Mouse (Mus musculus) liver (tissue): ENCODE measurements at regions not wholly inside any gene's neighbourhood (a gene's known extent, or its start where the extent isn't known, plus 50 kb on each side); places are given as distances from the start of the nearest gene placed in this dataset.

Experiments
- DNase-seq: peaks from one replicate; pipeline ENCODE4 v3.0.0-alpha.2; 2020; ENCODE audit warnings: mixed read lengths

- no peak for DNase-seq
These were observed 104.6 kb downstream of the Ube2e3 start for GRCm38 (mm10) chr2:78972288-78973117.

DNA sequence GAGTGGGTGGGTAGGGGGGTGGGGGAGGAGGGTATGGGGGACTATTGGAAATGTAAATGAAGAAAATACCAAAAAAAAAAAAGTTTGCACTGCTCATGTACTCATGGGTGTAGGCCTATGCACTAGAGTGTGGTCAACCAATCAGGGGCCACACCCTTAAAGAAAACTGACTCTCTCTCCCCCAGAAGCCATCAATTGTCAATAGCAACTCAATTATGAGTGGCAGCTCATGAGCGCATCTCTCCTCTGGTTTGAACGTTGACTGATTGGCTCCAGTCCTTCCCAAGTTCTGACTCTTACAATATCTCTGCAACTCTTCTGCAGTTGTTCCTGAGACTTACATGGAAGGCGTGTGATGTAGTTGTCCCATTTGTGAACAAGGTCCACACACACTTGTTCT, 105.9 kb downstream of the Ube2e3 start:
- DNase-seq: no peak

GRCm38 (mm10) chr2:78974683-78975392, 106.9 kb downstream of the Ube2e3 start:
- DNase-seq: no peak

- DNase-seq: no peak
These were observed 107.5 kb downstream of the Ube2e3 start for GRCm38 (mm10) chr2:78975393-78975774.

GRCm38 (mm10) chr2:78976084-78976483, 108.2 kb downstream of the Ube2e3 start:
- DNase-seq: no peak

DNA sequence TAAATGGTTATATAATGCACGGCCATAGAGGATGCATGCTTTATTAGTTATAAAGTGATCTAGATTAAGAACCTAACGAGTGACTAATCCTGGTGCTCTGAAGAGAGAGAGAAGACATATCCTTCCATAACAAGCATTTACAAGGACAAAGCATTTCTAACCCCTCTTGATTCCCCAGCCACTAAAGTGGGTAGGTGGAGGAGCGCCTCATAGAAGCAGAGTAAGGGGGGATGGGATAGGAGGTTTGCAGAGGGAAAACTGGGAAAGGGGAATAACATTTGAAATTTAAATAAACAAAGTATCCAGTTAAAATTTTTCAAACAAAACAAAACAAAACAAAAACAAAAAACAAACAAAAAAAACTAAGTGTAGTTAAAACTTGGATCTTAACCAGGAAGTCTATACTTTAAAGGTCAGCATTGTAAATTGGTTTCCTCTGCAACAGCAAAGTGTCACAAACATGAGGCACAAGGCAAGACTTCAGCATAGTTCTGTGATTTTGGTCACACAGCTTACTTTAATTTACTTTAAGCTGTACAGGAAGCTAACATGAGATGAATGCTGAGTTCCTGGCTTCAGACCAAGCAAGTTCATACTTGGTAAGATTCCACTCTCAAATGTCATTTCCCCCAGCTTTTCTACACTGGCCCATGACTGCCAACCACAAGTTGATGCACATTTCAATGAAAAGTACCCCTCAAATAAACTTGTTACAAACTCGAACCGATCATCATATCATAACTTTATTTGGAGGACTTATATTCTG, 109.9 kb downstream of the Ube2e3 start:
- no peak for DNase-seq

GRCm38 (mm10) chr2:78980019-78980418, 112.1 kb downstream of the Ube2e3 start:
- no peak for DNase-seq

- DNase-seq: no peak
These were observed 112.8 kb downstream of the Ube2e3 start for GRCm38 (mm10) chr2:78980661-78981229.

DNA sequence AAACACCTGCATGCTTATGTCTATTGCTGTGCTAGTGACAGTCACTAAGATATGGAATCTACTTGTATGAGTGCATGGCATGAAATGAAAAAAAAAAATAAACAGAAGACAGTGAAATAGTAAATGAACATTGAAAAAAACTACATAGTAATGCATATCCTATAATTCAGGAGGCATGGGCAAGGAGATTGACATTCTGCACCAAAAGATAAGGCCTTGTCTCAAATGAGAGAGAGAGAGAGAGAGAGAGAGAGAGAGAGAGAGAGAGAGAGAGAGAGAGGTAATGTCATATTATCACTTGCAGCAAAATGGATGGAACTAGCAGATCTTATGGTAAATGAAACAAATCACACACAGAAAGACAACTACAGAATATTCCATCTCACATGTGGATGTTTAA, 115.4 kb downstream of the Ube2e3 start:
- DNase-seq: no peak

GRCm38 (mm10) chr2:78983944-78984498, 116.1 kb downstream of the Ube2e3 start:
- no peak for DNase-seq

- no peak for DNase-seq
These were observed 119.1 kb downstream of the Ube2e3 start for GRCm38 (mm10) chr2:78986984-78987383.

DNA sequence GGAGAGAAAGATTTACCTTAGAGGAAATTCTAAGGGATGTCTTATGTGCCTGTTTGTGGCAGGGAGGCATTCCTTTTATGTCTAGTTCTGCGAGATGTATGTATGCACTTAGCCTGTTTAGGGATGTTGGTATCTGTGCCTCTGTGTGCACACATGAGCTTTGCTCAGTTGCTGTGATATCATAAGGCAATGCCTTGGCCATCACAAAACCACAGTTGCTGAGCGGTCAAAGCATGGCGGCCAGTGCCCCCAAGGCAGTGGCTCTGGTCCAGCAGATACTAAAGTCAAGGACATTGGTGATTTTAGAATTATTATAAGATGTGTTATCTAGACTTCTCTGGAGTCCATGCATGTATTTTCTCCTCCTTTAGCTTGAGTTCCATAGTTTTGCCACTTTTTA, 119.5 kb downstream of the Ube2e3 start:
- DNase-seq: no peak

DNA sequence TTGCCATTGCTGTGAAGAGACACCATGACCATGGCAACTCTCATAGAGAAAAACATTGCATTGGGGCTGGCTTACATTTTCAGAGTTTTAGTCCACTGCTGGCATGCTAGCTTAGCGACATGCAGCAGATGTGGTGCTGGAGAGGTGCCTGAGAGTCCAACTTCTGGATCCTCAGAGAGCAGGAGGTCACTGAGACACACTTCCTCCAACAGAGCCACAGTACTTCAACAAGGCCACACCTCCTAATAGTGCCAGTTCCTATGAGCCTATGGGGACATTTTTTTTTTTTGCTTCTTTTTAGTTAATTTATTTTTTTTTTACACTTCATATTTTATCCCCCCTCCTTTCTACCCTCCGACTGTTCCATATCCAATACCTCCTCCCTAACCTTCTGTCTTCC, 120.3 kb downstream of the Ube2e3 start:
- no peak for DNase-seq

DNA sequence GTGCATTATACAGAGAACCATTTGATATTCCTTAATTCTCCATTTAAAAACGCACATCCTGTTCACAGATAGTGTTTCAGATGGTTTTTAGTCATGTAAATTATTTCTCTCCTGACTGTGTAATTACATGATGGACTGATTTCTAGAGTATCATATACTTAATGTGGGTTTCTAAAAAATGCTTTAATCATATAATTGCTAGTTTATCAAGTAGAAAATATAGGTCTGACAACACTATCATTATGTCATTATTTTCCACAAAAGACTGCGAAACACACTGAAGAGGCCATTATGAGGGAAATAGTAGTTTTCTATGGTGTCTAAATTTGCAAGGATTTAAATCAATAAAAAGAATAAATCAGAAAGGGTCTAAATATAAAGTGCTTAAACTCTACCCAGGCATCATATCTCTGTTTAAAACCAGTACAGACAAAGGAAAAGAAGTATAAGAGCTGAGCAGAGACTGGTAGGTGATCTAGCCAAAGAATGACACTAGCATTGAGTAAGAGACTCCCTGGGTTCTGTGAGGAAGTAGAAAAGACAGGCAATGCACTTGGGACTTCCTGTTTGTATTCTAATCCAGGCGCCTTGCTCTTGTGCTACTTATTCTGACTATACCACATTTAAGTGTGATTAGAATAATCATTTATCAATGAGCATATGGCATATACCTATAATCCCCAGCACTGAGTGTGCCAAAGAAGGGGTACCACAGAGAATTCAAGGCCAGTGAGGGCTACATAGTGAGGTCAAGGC, 127.1 kb downstream of the Ube2e3 start:
- no peak for DNase-seq

DNA sequence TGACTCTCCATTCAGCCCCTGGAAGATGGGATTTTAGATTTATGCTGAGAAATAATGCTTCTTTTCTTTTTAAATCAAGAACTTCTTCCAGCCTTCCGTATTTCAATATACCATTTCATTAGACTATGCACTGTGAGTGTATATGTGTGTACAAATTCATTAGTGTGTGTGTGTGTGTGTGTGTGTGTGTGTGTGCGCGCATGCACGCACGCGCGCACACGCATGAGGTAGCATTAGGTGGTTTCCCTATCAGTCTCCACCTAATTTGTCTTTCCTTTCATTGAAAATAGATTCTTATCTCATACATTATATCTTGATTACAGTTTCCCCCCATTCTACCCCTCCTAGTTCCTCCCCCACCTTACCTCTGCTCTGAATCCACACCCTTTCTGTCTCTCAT, 130.7 kb downstream of the Ube2e3 start:
- no peak for DNase-seq

GRCm38 (mm10) chr2:78999410-78999809, 131.5 kb downstream of the Ube2e3 start:
- no peak for DNase-seq

- DNase-seq: no peak
These were observed 136.9 kb downstream of the Ube2e3 start for GRCm38 (mm10) chr2:79004862-79005261.

- no peak for DNase-seq
These were observed 140.7 kb downstream of the Ube2e3 start for GRCm38 (mm10) chr2:79008642-79009041.

DNA sequence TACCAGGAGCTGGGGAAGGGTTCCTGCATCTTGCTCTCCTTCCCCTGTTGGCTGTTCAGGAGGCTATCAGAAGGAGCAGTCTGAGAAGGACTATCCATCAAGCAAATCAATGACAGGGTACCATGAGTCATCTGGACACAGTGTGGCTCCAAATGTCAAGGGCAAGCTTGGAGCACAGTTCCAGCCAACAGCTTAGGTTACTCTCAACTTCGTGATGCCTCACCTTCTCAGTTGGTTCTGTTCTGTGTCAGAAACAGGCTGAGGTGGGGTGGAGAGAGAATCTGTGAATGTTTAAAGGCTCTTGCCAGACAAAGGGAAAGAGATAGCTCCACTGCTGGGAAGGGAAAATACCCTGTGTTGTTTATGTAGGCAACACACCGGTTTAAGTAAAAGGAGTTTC, 141.9 kb downstream of the Ube2e3 start:
- DNase-seq: no peak

DNA sequence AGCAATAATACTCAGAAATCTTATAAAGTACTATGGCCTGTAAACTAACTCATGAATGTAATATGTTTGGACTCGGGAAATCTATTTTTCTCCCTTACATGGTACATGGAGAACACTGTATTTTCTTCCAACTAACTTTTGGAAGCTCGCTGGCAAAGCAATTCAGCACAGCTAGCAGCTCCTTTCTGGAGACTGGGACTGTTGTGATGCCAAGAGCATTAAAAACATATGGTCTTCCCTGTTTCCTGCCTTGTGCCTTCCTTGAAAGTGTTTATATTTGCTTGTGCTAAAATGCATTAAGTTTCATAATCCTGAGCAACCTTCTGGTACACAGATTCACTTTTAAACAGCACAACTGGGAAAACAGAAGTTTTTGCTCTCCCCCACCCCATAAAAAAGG, 142.3 kb downstream of the Ube2e3 start:
- no peak for DNase-seq

GRCm38 (mm10) chr2:79018732-79019423, 151.0 kb downstream of the Ube2e3 start:
- DNase-seq: no peak

DNA sequence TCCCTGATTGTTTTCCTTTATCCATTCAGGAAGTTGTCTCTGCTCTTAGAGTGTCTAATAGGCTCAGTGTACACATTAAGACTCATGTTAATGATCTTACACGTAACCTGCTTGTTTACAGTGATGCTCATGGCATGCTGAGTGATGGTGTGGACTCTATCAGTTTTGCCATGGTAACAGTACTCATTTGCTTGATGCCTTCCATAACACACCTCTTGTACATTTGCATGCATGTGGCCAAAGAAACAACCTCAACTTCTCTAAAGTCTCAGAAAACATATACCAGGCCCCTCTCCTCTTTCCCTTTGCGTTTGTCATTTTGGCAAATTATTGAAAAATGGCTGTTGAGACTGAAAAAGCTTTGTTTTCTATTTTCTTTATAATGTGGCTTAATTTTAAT, 155.0 kb downstream of the Ube2e3 start:
- no peak for DNase-seq
